Mouse (Mus musculus) stomach, embryonic 14.5 days (tissue): ENCODE measurements around the gene Wdr47. TPM values are rescaled to one million over a fixed set of nuclear protein-coding genes. Genes with fewer than 3 reads are reported as not detected.

Experiments
- ATAC-seq: fragments of 200-750 bp; cut with Nextera tagmentation; 2 replicates; pipeline ENCODE4 v1.8.0; 2017; ENCODE audit warnings: low read depth, moderate TSS enrichment; ENCODE audit not compliant: insufficient number of reproducible peaks, insufficient read depth, low FRiP score
- H3K27ac ChIP-seq: fragments of 300-500 bp; sonication (generic); 2 replicates; pipeline ENCODE4 v1.5.1; 2014; ENCODE audit warnings: mild to moderate bottlenecking, low read length, moderate library complexity, mixed read lengths
- H3K27me3 ChIP-seq: fragments of 300-500 bp; sonication (generic); 2 replicates; pipeline ENCODE4 v1.6.1; 2014; ENCODE audit warnings: low read length, control low read depth, mixed read lengths; ENCODE audit not compliant: control insufficient read depth, insufficient read depth
- H3K36me3 ChIP-seq: fragments of 300-500 bp; sonication (generic); 2 replicates; pipeline ENCODE4 v1.6.1; 2014; ENCODE audit warnings: mild to moderate bottlenecking, control low read depth, low read length, moderate library complexity, mixed read lengths; ENCODE audit not compliant: control insufficient read depth, insufficient read depth
- H3K4me1 ChIP-seq: fragments of 300-500 bp; sonication (generic); 2 replicates; pipeline ENCODE4 v1.6.1; 2014; ENCODE audit warnings: low read length, control low read depth, mixed read lengths; ENCODE audit not compliant: control insufficient read depth, insufficient read depth
- H3K4me2 ChIP-seq: fragments of 300-500 bp; sonication (generic); replicated peaks from 2 replicates; pipeline ENCODE4 v1.6.1; 2014; ENCODE audit warnings: low read depth, low read length, control low read depth
- H3K4me3 ChIP-seq: fragments of 300-500 bp; sonication (generic); 2 replicates; pipeline ENCODE4 v1.5.1; 2014; ENCODE audit warnings: low read depth, low read length, control low read depth
- H3K9ac ChIP-seq: fragments of 300-500 bp; sonication (generic); replicated peaks from 2 replicates; pipeline ENCODE4 v1.6.1; 2014; ENCODE audit warnings: low read depth, mild to moderate bottlenecking, control low read depth, low read length, moderate library complexity, mixed read lengths
- H3K9me3 ChIP-seq: fragments of 300-500 bp; sonication (generic); 2 replicates; pipeline ENCODE4 v1.6.1; 2016; ENCODE audit warnings: low read depth, low read length, control low read depth; ENCODE audit not compliant: control insufficient read depth
- WGBS: fragments of 180-500 bp; shearing (Covaris S2); extraction: QIAGEN DNeasy Blood & Tissue Kit; methylation state at CpG from one replicate; pipeline ENCODE4 v1.1.7; 2014; 5-methylcytosine and 5-hydroxymethylcytosine counted together
- polyA plus RNA-seq: library from polyadenylated mRNA; unstranded; fragments of >200 nt; fragmentation: Nextera tagmentation; extraction: Ambion mirVana; gene quantifications from 2 replicates; pipeline ENCODE4 v1.2.1, GENCODE M21; 2014

Gene Wdr47
- polyA plus RNA-seq, 1 experiment from 2014 or later: 15.3 TPM

- Histone ChIP-seq H3K36me3 (no peaks in the 10 kb centered on the region), H3K27me3 (no peaks in the 10 kb centered on the region), H3K4me2 (peak overlapping the region; percentile 46), H3K9ac (no peak overlapping the region), H3K27ac (no peak overlapping the region), H3K4me1 (peaks cover 8% of the 10 kb centered on the region; the same call in 1 of the 2 replicates), H3K9me3 (no peaks in the 10 kb centered on the region), H3K4me3 (no peak overlapping the region; the same call in 1 of the 2 replicates)
- 13% methylated on average over 9 of the region's 9 CpGs for WGBS
- ATAC-seq: no peak
Observed at GRCm38 (mm10) chr3:108652866-108653642, 62.0 kb downstream of the Wdr47 start.

- peak within 1 kb of the TSS; percentile 58; the same call in 1 of the 2 replicates for H3K27ac ChIP-seq
- H3K36me3 ChIP-seq: no peaks in the 10 kb centered on the region
- H3K9ac ChIP-seq: peak within 1 kb of the TSS; percentile 74
- whole genome bisulfite sequencing: under 1% methylated on average over 57 of the region's 57 CpGs
- H3K27me3 ChIP-seq: no peaks in the 10 kb centered on the region
- no peaks in the 10 kb centered on the region for H3K9me3 ChIP-seq
- peaks cover 8% of the 10 kb centered on the region; the same call in 1 of the 2 replicates for H3K4me1 ChIP-seq
- H3K4me2 ChIP-seq: peak within 1 kb of the TSS; percentile 65
- ATAC-seq: peak; percentile 96
- peak within 1 kb of the TSS; percentile 65 for H3K4me3 ChIP-seq
Observed at GRCm38 (mm10) chr3:108653710-108654379, 62.8 kb downstream of the Wdr47 start, which contains the start of gene Clcc1. Clcc1 (plus strand) TSS chr3:108653913.

- ATAC-seq: no peak
- Histone ChIP-seq H3K36me3 (no peaks in the 10 kb centered on the region), H3K9ac (peak overlapping the region; percentile 74), H3K27ac (no peak overlapping the region; the same call in 1 of the 2 replicates), H3K27me3 (no peaks in the 10 kb centered on the region), H3K4me2 (peak overlapping the region; percentile 65), H3K9me3 (no peaks in the 10 kb centered on the region), H3K4me1 (peaks cover 8% of the 10 kb centered on the region; the same call in 1 of the 2 replicates), H3K4me3 (peak overlapping the region; percentile 65)
- WGBS: 22% methylated on average over 14 of the region's 14 CpGs
Observed at GRCm38 (mm10) chr3:108654566-108654965, 63.5 kb downstream of the Wdr47 start.

GRCm38 (mm10) chr3:108655486-108655885 is 64.4 kb downstream of the Wdr47 start:
- WGBS: 87% methylated on average over 7 of the region's 7 CpGs
- H3K27me3 ChIP-seq: no peaks in the 10 kb centered on the region
- 0 out of 2 replicates have a peak, but pooled peaks cover 1% of the 10 kb centered on the region for H3K36me3 ChIP-seq
- peaks cover 8% of the 10 kb centered on the region; the same call in 1 of the 2 replicates for H3K4me1 ChIP-seq
- no peak overlapping the region for H3K9ac ChIP-seq
- no peak overlapping the region for H3K27ac ChIP-seq
- no peak overlapping the region for H3K4me3 ChIP-seq
- H3K4me2 ChIP-seq: no peak overlapping the region
- no peak for ATAC-seq
- no peaks in the 10 kb centered on the region for H3K9me3 ChIP-seq

DNA sequence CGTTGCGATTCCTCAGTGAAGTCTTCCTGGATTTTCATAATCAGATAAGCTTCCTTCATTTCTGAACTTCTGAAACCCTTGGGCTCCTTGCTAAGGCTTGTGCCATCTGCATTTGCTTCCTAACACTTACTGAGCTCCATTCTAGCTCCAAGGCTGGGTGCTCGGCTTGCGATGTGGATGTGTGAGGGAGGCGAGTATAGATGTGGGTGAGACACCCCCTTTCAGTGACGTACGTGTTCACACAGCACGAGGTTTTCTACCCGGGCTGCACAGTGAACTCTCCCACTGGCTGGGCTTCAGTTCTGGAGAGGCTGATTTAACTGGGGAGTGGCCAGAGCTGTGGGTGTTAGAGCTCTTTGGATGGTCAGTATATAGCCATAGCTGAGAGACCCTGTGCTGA is 67.5 kb downstream of the Wdr47 start:
- 92% methylated on average over 9 of the region's 9 CpGs for WGBS
- Histone ChIP-seq H3K27ac (no peak overlapping the region), H3K4me3 (no peak overlapping the region), H3K27me3 (no peaks in the 10 kb centered on the region), H3K4me2 (no peak overlapping the region), H3K4me1 (peaks cover 8% of the 10 kb centered on the region; the same call in 1 of the 2 replicates), H3K9me3 (no peaks in the 10 kb centered on the region), H3K9ac (no peak overlapping the region), H3K36me3 (peaks cover 25% of the 10 kb centered on the region)
- no peak for ATAC-seq

DNA sequence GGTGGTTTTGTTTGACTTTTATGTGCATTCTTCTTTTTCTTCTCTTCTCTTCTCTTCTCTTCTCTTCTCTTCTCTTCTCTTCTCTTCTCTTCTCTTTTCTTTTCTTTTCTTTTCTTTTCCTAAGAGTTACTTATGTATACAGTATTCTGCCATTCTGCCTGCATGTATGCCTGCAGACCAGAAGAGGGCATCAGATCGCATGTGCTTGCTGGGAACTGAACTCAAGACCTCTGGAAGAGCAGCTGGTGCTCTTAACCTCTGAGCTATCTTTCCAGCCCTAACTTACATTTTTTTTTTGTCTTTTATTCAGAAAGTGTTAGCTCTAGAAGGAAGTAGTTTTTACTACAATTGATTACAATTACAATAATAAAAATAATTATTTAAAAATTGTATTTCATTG is 69.9 kb downstream of the Wdr47 start:
- no peak overlapping the region for H3K9ac ChIP-seq
- ATAC-seq: no peak
- WGBS: 74% methylated on average over 1 of the region's 1 CpGs
- H3K27me3 ChIP-seq: no peaks in the 10 kb centered on the region
- H3K4me1 ChIP-seq: no peaks in the 10 kb centered on the region
- peaks cover 30% of the 10 kb centered on the region for H3K36me3 ChIP-seq
- no peaks in the 10 kb centered on the region for H3K9me3 ChIP-seq
- no peak overlapping the region for H3K27ac ChIP-seq
- no peak overlapping the region for H3K4me2 ChIP-seq
- H3K4me3 ChIP-seq: no peak overlapping the region

DNA sequence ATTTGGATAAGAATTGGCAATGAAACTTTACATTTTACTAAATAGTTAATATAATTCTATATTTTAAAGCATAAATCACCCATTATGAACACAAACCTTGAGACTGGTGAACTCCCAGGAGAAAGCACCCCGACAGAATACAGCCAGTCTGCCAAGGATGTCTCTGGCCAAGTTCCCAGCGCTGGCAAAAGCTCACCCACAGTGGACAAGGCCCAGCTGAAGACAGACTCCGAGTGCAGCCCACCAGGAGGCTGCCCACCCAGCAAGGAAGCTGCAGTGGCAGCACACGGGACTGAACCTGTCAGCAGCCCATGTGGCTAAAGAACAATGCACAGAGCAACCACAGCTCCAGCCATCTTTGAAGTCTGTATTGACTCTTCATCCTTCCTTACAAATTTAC is 85.5 kb downstream of the Wdr47 start:
- Histone ChIP-seq H3K9ac (no peak overlapping the region), H3K27me3 (no peaks in the 10 kb centered on the region), H3K4me3 (no peak overlapping the region), H3K9me3 (no peaks in the 10 kb centered on the region), H3K4me1 (no peaks in the 10 kb centered on the region), H3K4me2 (no peak overlapping the region), H3K27ac (no peak overlapping the region), H3K36me3 (peaks cover 80% of the 10 kb centered on the region)
- WGBS: 78% methylated on average over 4 of the region's 4 CpGs
- ATAC-seq: no peak

DNA sequence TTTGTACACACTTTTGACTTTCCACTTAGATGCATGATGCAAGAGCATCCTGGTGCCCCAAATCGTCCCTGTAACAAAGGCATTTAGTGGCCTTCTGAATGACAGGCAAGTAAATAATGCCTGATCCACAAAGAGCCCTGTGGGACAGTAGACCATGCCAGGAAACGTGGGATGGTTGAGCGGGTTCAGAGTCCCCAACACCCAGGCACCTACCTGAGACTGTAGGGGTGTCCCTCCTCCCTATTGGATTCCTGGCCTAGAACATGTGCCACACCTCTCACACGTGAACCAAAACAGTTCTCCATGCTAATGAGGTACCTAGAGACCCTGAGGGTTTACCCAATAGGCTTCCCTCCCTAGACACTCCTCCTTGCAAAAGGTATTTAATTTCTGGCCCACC is 89.9 kb downstream of the Wdr47 start:
- WGBS: 82% methylated on average over 4 of the region's 4 CpGs
- ATAC-seq: no peak

More for the DNA sequence above, 89.9 kb downstream of the Wdr47 start:
- Histone ChIP-seq H3K4me2 (no peak overlapping the region), H3K27ac (no peak overlapping the region), H3K27me3 (no peaks in the 10 kb centered on the region), H3K9ac (no peak overlapping the region), H3K36me3 (peaks cover 78% of the 10 kb centered on the region), H3K9me3 (no peaks in the 10 kb centered on the region), H3K4me1 (no peaks in the 10 kb centered on the region), H3K4me3 (no peak overlapping the region)
